Mouse (Mus musculus): ENCODE results near the gene Gm13283. TPM values are rescaled to one million over a fixed set of nuclear protein-coding genes. Genes with fewer than 3 reads are reported as not detected.
A peak's percentile ranks its signal among the peaks of the same experiment; 100 is the strongest.
"Not testable (repeated sequence)": the region's sequence is repeated elsewhere in the genome, so short reads cannot be mapped to it uniquely, and the experiment has no call there.

Gm13283 gene
- polyA plus RNA-seq, 1 experiment from 2014 or later: 0.22 TPM

DNA sequence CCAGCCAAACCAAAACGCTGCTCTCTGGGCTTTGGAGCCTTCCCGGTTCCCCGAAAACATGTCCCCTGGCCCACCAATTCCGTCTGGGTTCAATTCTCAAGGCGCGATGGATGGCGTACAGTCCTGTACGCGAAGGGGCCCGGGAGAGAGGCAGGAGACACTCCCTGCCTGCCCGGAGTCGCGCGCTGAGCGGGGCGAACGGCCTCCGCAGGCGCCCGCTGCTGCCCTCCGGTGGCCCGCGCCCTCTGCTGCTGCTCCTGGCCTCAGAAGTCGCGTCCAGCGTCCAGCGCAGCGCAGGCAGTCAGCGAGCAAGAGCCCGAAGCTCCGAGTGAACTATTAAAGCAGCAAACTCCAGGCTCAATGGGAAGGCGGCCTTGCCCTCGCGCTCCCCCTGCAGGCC lies 45.8 kb downstream of the Gm13283 start:
- H3K4me1 ChIP-seq (replicated peaks); H3K9me3 ChIP-seq; H3K36me3 ChIP-seq; H3K27me3 ChIP-seq; H3K9ac ChIP-seq; H3K27ac ChIP-seq; ATAC-seq (ENCODE audit: low FRiP score): not testable (repeated sequence)
- Histone ChIP-seq H3K4me2 (peak overlapping the region; percentile 48), H3K4me3 (peak overlapping the region; percentile 22; the same call in 1 of the 2 replicates)
- WGBS: 2% methylated on average over 12 of the region's 34 CpGs

Other genes with a start within 250 kb of the Gm13283 start
- gene Ifnb1, start 237.3 kb upstream of the Gm13283 start, polyA plus RNA-seq (2015; fragmentation: Nextera tagmentation; extraction: Ambion mirVana): not detected in 2 replicates
- not detected in 2 replicates for gene Ifna15, start 201.9 kb upstream of the Gm13283 start, polyA plus RNA-seq (2015; fragmentation: Nextera tagmentation; extraction: Ambion mirVana)
- gene Ifna14, start 188.3 kb upstream of the Gm13283 start, polyA plus RNA-seq (2015; fragmentation: Nextera tagmentation; extraction: Ambion mirVana): not detected in 2 replicates
- not detected in 2 replicates for gene Ifna9, start 167.7 kb upstream of the Gm13283 start, polyA plus RNA-seq (2015; fragmentation: Nextera tagmentation; extraction: Ambion mirVana)
- gene Ifna12, start 156.7 kb upstream of the Gm13283 start, polyA plus RNA-seq (2015; fragmentation: Nextera tagmentation; extraction: Ambion mirVana): not detected in 2 replicates
- not detected in 2 replicates for gene C87499, start 125.7 kb upstream of the Gm13283 start, polyA plus RNA-seq (2015; fragmentation: Nextera tagmentation; extraction: Ambion mirVana)
- not detected in 2 replicates for gene Ifna13, start 115.7 kb upstream of the Gm13283 start, polyA plus RNA-seq (2015; fragmentation: Nextera tagmentation; extraction: Ambion mirVana)
- not detected in 2 replicates for gene Ifna16, start 83.2 kb upstream of the Gm13283 start, polyA plus RNA-seq (2015; fragmentation: Nextera tagmentation; extraction: Ambion mirVana)
- gene Ifna2, start 76.2 kb upstream of the Gm13283 start, polyA plus RNA-seq (2015; fragmentation: Nextera tagmentation; extraction: Ambion mirVana): not detected in 2 replicates
- not detected in 2 replicates for gene Ifnab, start 68.8 kb upstream of the Gm13283 start, polyA plus RNA-seq (2015; fragmentation: Nextera tagmentation; extraction: Ambion mirVana)
- gene Gm26566, start 38.3 kb upstream of the Gm13283 start, polyA plus RNA-seq (2015; fragmentation: Nextera tagmentation; extraction: Ambion mirVana): 1.6 and 2.6 TPM in 2 replicates
- gene Klhl9, start 37.7 kb upstream of the Gm13283 start, polyA plus RNA-seq (2015; fragmentation: Nextera tagmentation; extraction: Ambion mirVana): 129 and 130 TPM in 2 replicates
- gene Gm13271, start 5.3 kb upstream of the Gm13283 start, polyA plus RNA-seq (2015; fragmentation: Nextera tagmentation; extraction: Ambion mirVana): not detected in 2 replicates
- gene Gm13290, start 13.7 kb downstream of the Gm13283 start, polyA plus RNA-seq (2015; fragmentation: Nextera tagmentation; extraction: Ambion mirVana): 0.22 TPM in 1 of 2 replicates, not detected in the other
- not detected in 2 replicates for gene Gm13289, start 16.8 kb downstream of the Gm13283 start, polyA plus RNA-seq (2015; fragmentation: Nextera tagmentation; extraction: Ambion mirVana)
- not detected in 2 replicates for gene Gm13272, start 19.7 kb downstream of the Gm13283 start, polyA plus RNA-seq (2015; fragmentation: Nextera tagmentation; extraction: Ambion mirVana)
- gene Ifnz, start 22.0 kb downstream of the Gm13283 start, polyA plus RNA-seq (2015; fragmentation: Nextera tagmentation; extraction: Ambion mirVana): not detected in 2 replicates
- gene Gm13276, start 25.6 kb downstream of the Gm13283 start, polyA plus RNA-seq (2015; fragmentation: Nextera tagmentation; extraction: Ambion mirVana): not detected in 2 replicates
- not detected in 2 replicates for gene Gm13277, start 28.5 kb downstream of the Gm13283 start, polyA plus RNA-seq (2015; fragmentation: Nextera tagmentation; extraction: Ambion mirVana)
- gene Gm13278, start 31.4 kb downstream of the Gm13283 start, polyA plus RNA-seq (2015; fragmentation: Nextera tagmentation; extraction: Ambion mirVana): not detected in 2 replicates
- gene Gm13275, start 34.4 kb downstream of the Gm13283 start, polyA plus RNA-seq (2015; fragmentation: Nextera tagmentation; extraction: Ambion mirVana): not detected in 2 replicates
- not detected in 2 replicates for gene Gm13279, start 37.3 kb downstream of the Gm13283 start, polyA plus RNA-seq (2015; fragmentation: Nextera tagmentation; extraction: Ambion mirVana)
- gene Gm13285, start 39.5 kb downstream of the Gm13283 start, polyA plus RNA-seq (2015; fragmentation: Nextera tagmentation; extraction: Ambion mirVana): not detected in 2 replicates
- gene Gm13287, start 43.1 kb downstream of the Gm13283 start, polyA plus RNA-seq (2015; fragmentation: Nextera tagmentation; extraction: Ambion mirVana): not detected in 2 replicates
- not detected in 2 replicates for gene Gm13288, start 45.4 kb downstream of the Gm13283 start, polyA plus RNA-seq (2015; fragmentation: Nextera tagmentation; extraction: Ambion mirVana)
- not detected in 2 replicates for gene Ifna7, start 56.1 kb downstream of the Gm13283 start, polyA plus RNA-seq (2015; fragmentation: Nextera tagmentation; extraction: Ambion mirVana)
- gene Ifna11, start 59.8 kb downstream of the Gm13283 start, polyA plus RNA-seq (2015; fragmentation: Nextera tagmentation; extraction: Ambion mirVana): not detected in 2 replicates
- gene Ifna6, start 67.3 kb downstream of the Gm13283 start, polyA plus RNA-seq (2015; fragmentation: Nextera tagmentation; extraction: Ambion mirVana): not detected in 2 replicates
- not detected in 2 replicates for gene Ifna5, start 75.4 kb downstream of the Gm13283 start, polyA plus RNA-seq (2015; fragmentation: Nextera tagmentation; extraction: Ambion mirVana)
- gene Ifna4, start 81.7 kb downstream of the Gm13283 start, polyA plus RNA-seq (2015; fragmentation: Nextera tagmentation; extraction: Ambion mirVana): not detected in 2 replicates
- not detected in 2 replicates for gene Ifna1, start 90.0 kb downstream of the Gm13283 start, polyA plus RNA-seq (2015; fragmentation: Nextera tagmentation; extraction: Ambion mirVana)
- gene Ifne, start 120.1 kb downstream of the Gm13283 start, polyA plus RNA-seq (2015; fragmentation: Nextera tagmentation; extraction: Ambion mirVana): not detected in 2 replicates